Mouse (Mus musculus) forebrain, embryonic 14.5 days (tissue): ENCODE measurements around the gene Uggt1. TPM values are rescaled to one million over a fixed set of nuclear protein-coding genes. Genes with fewer than 3 reads are reported as not detected.

Experiments used
- ATAC-seq: fragments of 200-750 bp; cut with Nextera tagmentation; 2 replicates; pipeline ENCODE4 v1.8.0; 2017; ENCODE audit warnings: mild to moderate bottlenecking, moderate library complexity
- DNase-seq: peaks from one replicate; pipeline ENCODE4 v3.0.0-alpha.2; 2015; ENCODE audit warnings: low spot score
- H3K27ac ChIP-seq: fragments of 300-500 bp; sonication (generic); 2 replicates; pipeline ENCODE4 v1.5.1; 2014; ENCODE audit warnings: low read depth, mild to moderate bottlenecking, control low read depth, low read length, moderate library complexity
- H3K27me3 ChIP-seq: fragments of 300-500 bp; sonication (generic); replicated peaks from 2 replicates; pipeline ENCODE4 v1.6.1; 2014; ENCODE audit warnings: low read length, control low read depth, mixed read lengths; ENCODE audit not compliant: control insufficient read depth, insufficient read depth
- H3K36me3 ChIP-seq: fragments of 300-500 bp; sonication (generic); 2 replicates; pipeline ENCODE4 v1.6.1; 2014; ENCODE audit warnings: low read length, control low read depth; ENCODE audit not compliant: control insufficient read depth, insufficient read depth
- H3K4me1 ChIP-seq: fragments of 300-500 bp; sonication (generic); 2 replicates; pipeline ENCODE4 v1.6.1; 2014; ENCODE audit warnings: antibody characterized with exemption, low read length, control low read depth; ENCODE audit not compliant: control insufficient read depth, insufficient read depth
- H3K4me2 ChIP-seq: fragments of 300-500 bp; sonication (generic); 2 replicates; pipeline ENCODE4 v1.6.1; 2014; ENCODE audit warnings: mild to moderate bottlenecking, control low read depth, low read length
- H3K4me3 ChIP-seq: fragments of 300-500 bp; sonication (generic); 2 replicates; pipeline ENCODE4 v1.5.1; 2014; ENCODE audit warnings: low read depth, low read length, control low read depth
- H3K9ac ChIP-seq: fragments of 300-500 bp; sonication (generic); 2 replicates; pipeline ENCODE4 v1.6.1; 2014; ENCODE audit warnings: mild to moderate bottlenecking, low read length, control low read depth, moderate library complexity
- H3K9me3 ChIP-seq: fragments of 300-500 bp; sonication (generic); replicated peaks from 2 replicates; pipeline ENCODE4 v1.6.1; 2016; ENCODE audit warnings: low read length, control low read depth, mixed read lengths; ENCODE audit not compliant: control insufficient read depth
- WGBS: fragments of 180-500 bp; shearing (Covaris S2); extraction: QIAGEN DNeasy Blood & Tissue Kit; methylation state at CpG from one replicate; pipeline ENCODE4 v1.1.7; 2014; 5-methylcytosine and 5-hydroxymethylcytosine counted together
- polyA plus RNA-seq: library from polyadenylated mRNA; unstranded; fragments of >200 nt; fragmentation: Nextera tagmentation; extraction: Ambion mirVana; gene quantifications from 2 replicates; pipeline ENCODE4 v1.2.1, GENCODE M21; 2014

Uggt1 gene
- polyA plus RNA-seq, 1 experiment from 2014 or later, result 66.8 TPM

- DNase-seq, result no peak
- Histone ChIP-seq H3K4me2 (no peak overlapping the region), H3K4me3 (no peak overlapping the region), H3K9ac (no peak overlapping the region), H3K27me3 (no peaks in the 10 kb centered on the region), H3K36me3 (no peaks in the 10 kb centered on the region), H3K4me1 (no peaks in the 10 kb centered on the region), H3K9me3 (no peaks in the 10 kb centered on the region), H3K27ac (no peak overlapping the region)
- no peak for ATAC-seq
- WGBS, result 85% methylated on average over 19 of the region's 19 CpGs
Measured at GRCm38 (mm10) chr1:36261708-36262504, 17.4 kb upstream of the Uggt1 start.

DNA sequence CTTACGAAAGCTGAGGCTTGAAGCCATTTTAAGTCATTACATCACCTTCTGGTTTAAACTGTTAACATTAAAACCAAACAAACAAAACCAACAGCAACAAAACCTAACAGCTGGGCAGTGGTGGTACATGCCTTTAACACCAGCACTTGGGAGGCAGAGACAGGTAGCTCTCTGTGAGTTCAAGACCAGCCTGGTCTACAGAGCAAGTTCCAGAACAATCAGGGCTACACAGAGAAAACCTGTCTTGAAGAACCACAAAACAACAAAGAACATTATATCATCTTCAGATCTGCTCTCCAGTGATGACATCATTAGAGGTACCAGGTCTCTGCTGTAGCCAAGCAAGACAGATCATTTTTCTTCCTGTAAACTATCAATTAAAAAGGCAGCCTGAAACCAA lies 15.9 kb upstream of the Uggt1 start:
- WGBS, result 87% methylated on average over 1 of the region's 1 CpGs
- Histone ChIP-seq H3K36me3 (no peaks in the 10 kb centered on the region), H3K9ac (no peak overlapping the region), H3K4me3 (no peak overlapping the region), H3K27me3 (no peaks in the 10 kb centered on the region), H3K9me3 (0 out of 2 replicates have a peak, but pooled peaks cover 5% of the 10 kb centered on the region), H3K27ac (no peak overlapping the region), H3K4me1 (no peaks in the 10 kb centered on the region), H3K4me2 (no peak overlapping the region)
- ATAC-seq (no peak), DNase-seq (no peak)

DNA sequence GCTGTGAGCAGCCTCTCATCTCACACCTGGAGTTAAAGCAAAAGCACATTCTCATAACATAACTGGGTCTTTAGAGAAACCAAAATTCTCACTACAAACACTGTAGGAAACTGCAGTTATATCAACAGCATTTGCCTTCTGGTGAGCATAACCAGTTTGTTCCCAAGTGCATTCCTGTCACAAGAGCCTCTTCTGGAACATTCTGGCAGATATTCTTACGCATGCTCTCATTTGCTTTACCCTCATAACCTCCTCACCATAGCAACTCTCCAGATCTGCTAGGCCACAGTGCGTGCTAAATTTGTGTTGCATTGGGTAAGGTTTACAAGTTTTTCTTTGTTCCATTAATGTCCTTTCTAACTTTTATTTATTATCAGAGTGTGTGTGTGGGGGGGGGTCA lies 14.8 kb upstream of the Uggt1 start:
- 96% methylated on average over 2 of the region's 2 CpGs for WGBS
- DNase-seq, result no peak
- no peaks in the 10 kb centered on the region for H3K4me1 ChIP-seq
- ATAC-seq, result no peak
- H3K4me2 ChIP-seq, result no peak overlapping the region
- H3K9me3 ChIP-seq, result 0 out of 2 replicates have a peak, but pooled peaks cover 5% of the 10 kb centered on the region
- no peak overlapping the region for H3K4me3 ChIP-seq
- no peak overlapping the region for H3K9ac ChIP-seq
- no peak overlapping the region for H3K27ac ChIP-seq
- no peaks in the 10 kb centered on the region for H3K36me3 ChIP-seq
- H3K27me3 ChIP-seq, result no peaks in the 10 kb centered on the region

DNA sequence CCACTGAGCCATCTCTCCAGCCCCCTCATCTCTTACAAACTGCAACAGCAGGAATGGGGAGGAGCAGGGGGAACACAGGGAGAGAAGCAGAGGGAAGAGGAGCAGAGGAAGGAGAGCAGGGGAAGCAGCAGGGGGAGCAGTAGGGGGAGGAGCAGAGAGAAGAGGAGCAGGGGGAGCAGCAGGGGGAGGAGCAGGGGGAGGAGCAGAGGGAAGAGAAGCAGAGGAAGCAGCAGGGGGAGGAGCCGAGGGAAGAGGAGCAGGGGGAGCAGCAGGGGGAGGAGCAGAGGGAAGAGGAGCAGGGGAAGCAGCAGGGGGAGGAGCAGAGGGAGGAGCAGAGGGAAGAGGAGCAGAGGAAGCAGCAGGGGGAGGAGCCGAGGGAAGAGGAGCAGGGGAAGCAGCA lies 14.1 kb upstream of the Uggt1 start:
- DNase-seq, result no peak
- ATAC-seq, result no peak
- no peak overlapping the region for H3K27ac ChIP-seq
- no peaks in the 10 kb centered on the region for H3K27me3 ChIP-seq
- no peak overlapping the region for H3K4me2 ChIP-seq
- no peak overlapping the region for H3K4me3 ChIP-seq
- no peaks in the 10 kb centered on the region for H3K4me1 ChIP-seq
- H3K36me3 ChIP-seq, result no peaks in the 10 kb centered on the region
- WGBS, result 64% methylated on average over 2 of the region's 2 CpGs
- no peak overlapping the region for H3K9ac ChIP-seq
- 0 out of 2 replicates have a peak, but pooled peaks cover 5% of the 10 kb centered on the region for H3K9me3 ChIP-seq

DNA sequence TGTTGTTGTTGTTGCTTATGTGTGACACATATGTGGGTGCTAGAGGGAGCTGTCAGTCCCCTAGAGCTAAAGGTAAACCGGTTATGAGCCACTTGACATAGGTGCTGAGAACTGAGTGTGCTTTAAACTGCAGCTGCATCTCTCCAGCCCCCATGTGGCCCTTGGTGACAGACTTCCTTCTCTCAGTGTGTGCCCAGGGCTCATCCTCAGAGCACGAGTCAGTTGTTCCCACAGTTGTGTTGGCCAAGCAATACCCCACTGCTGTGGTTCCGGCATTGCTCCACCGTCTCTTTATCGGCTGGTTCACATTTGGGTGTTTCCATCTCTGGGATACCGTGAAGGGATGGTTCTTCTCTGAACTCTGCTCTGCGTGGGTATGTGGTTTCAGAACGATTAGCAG lies 12.8 kb upstream of the Uggt1 start:
- 91% methylated on average over 8 of the region's 8 CpGs for WGBS

DNA sequence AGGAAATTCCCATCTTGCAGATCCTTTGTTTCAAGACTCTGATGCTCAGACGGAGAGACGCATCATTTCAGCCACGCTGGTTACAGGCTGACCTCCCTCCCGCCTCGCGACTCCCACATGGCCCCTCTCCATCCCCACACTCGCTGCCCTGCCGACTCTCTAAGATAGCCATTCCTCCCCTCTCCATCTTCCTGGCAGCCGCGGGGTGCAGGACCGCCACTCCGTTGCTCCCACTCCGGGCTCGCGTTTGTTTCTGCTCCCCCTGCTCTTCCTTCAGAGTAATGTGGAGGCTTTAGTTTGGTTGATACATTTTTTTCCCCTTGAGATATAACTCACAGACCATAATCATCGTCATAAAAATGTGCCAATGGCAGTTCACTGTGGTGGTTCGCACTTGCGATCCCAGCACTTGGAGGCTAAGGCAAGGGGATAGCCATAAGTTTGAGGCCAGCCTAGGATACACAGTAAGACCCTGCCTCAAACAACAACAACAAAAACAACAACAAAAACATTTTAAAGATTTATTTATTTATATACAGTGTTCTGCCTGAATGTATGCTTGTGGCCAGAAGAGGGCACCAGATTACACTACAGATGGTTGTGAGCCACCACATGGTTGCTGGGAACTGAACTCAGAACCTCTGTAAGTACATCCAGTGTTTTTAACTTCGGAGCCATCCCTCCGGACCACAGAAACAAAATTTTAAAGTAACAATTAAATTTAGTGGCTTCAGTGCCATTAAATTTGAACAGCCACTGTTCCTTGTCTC lies 11.5 kb upstream of the Uggt1 start:
- WGBS, result 25% methylated on average over 20 of the region's 20 CpGs
- H3K27me3 ChIP-seq, result no peaks in the 10 kb centered on the region
- H3K9ac ChIP-seq, result no peak overlapping the region
- 0 out of 2 replicates have a peak, but pooled peaks cover 5% of the 10 kb centered on the region for H3K9me3 ChIP-seq
- ATAC-seq, result no peak
- no peaks in the 10 kb centered on the region for H3K36me3 ChIP-seq
- no peak for DNase-seq
- no peak overlapping the region for H3K4me3 ChIP-seq
- H3K27ac ChIP-seq, result no peak overlapping the region
- peak overlapping the region; percentile 16; the same call in 1 of the 2 replicates for H3K4me2 ChIP-seq
- no peaks in the 10 kb centered on the region for H3K4me1 ChIP-seq

More for the DNA sequence above, 12.8 kb upstream of the Uggt1 start:
- H3K4me2 ChIP-seq, result no peak overlapping the region
- no peaks in the 10 kb centered on the region for H3K27me3 ChIP-seq
- DNase-seq (no peak), ATAC-seq (no peak)
- no peaks in the 10 kb centered on the region for H3K4me1 ChIP-seq
- no peak overlapping the region for H3K9ac ChIP-seq
- 0 out of 2 replicates have a peak, but pooled peaks cover 5% of the 10 kb centered on the region for H3K9me3 ChIP-seq
- no peak overlapping the region for H3K27ac ChIP-seq
- H3K4me3 ChIP-seq, result no peak overlapping the region
- H3K36me3 ChIP-seq, result no peaks in the 10 kb centered on the region

- Histone ChIP-seq H3K4me1 (no peaks in the 10 kb centered on the region), H3K27me3 (no peaks in the 10 kb centered on the region), H3K36me3 (no peaks in the 10 kb centered on the region), H3K9me3 (0 out of 2 replicates have a peak, but pooled peaks cover 5% of the 10 kb centered on the region), H3K27ac (no peak overlapping the region), H3K4me2 (peak overlapping the region; percentile 42), H3K4me3 (peak overlapping the region; percentile 17), H3K9ac (peak overlapping the region; percentile 45; the same call in 1 of the 2 replicates)
- ATAC-seq (peak; percentile 45; the same call in 1 of the 2 replicates), DNase-seq (peak; percentile 58)
- WGBS, result 7% methylated on average over 25 of the region's 25 CpGs
Measured at GRCm38 (mm10) chr1:36254635-36255360, 10.3 kb upstream of the Uggt1 start.

- DNase-seq, result peak; percentile 91
- no peaks in the 10 kb centered on the region for H3K27me3 ChIP-seq
- ATAC-seq, result peak; percentile 69; the same call in 1 of the 2 replicates
- no peaks in the 10 kb centered on the region for H3K4me1 ChIP-seq
- 7% methylated on average over 6 of the region's 6 CpGs for WGBS
- H3K27ac ChIP-seq, result no peak overlapping the region
- H3K4me3 ChIP-seq, result no peak overlapping the region
- H3K36me3 ChIP-seq, result no peaks in the 10 kb centered on the region
- H3K9ac ChIP-seq, result no peak overlapping the region
- H3K4me2 ChIP-seq, result no peak overlapping the region
- H3K9me3 ChIP-seq, result 0 out of 2 replicates have a peak, but pooled peaks cover 5% of the 10 kb centered on the region
Measured at GRCm38 (mm10) chr1:36252791-36253190, 8.3 kb upstream of the Uggt1 start.
